Mouse (Mus musculus) neural tube, embryonic 12.5 days (tissue): ENCODE measurements around the gene Atp10a. TPM values are rescaled to one million over a fixed set of nuclear protein-coding genes. Genes with fewer than 3 reads are reported as not detected.

ENCODE experiments used
- ATAC-seq: fragments of 200-750 bp; cut with Nextera tagmentation; 2 replicates; pipeline ENCODE4 v1.8.0; 2017; ENCODE audit warnings: low read depth, mild to moderate bottlenecking, moderate TSS enrichment, moderate library complexity; ENCODE audit not compliant: low FRiP score
- H3K27ac ChIP-seq: fragments of 300-500 bp; sonication (generic); 2 replicates; pipeline ENCODE4 v1.5.1; 2016
- H3K27me3 ChIP-seq: fragments of 300-500 bp; sonication (generic); replicated peaks from 2 replicates; pipeline ENCODE4 v1.6.1; 2016; ENCODE audit warnings: mild to moderate bottlenecking
- H3K36me3 ChIP-seq: fragments of 300-500 bp; sonication (generic); 2 replicates; pipeline ENCODE4 v1.6.1; 2016; ENCODE audit warnings: mild to moderate bottlenecking
- H3K4me1 ChIP-seq: fragments of 300-500 bp; sonication (generic); 2 replicates; pipeline ENCODE4 v1.6.1; 2016
- H3K4me2 ChIP-seq: fragments of 300-500 bp; sonication (generic); replicated peaks from 2 replicates; pipeline ENCODE4 v1.6.1; 2016; ENCODE audit warnings: mild to moderate bottlenecking
- H3K4me3 ChIP-seq: fragments of 300-500 bp; sonication (generic); 2 replicates; pipeline ENCODE4 v1.5.1; 2016
- H3K9ac ChIP-seq: fragments of 300-500 bp; sonication (generic); 2 replicates; pipeline ENCODE4 v1.6.1; 2016; ENCODE audit warnings: mild to moderate bottlenecking
- H3K9me3 ChIP-seq: fragments of 300-500 bp; sonication (generic); 2 replicates; pipeline ENCODE4 v1.6.1; 2016; ENCODE audit warnings: mild to moderate bottlenecking
- WGBS: fragments of 180-500 bp; shearing (Covaris S2); methylation state at CpG from one replicate; pipeline ENCODE4 v1.1.7; 2016; 5-methylcytosine and 5-hydroxymethylcytosine counted together
- polyA plus RNA-seq: library from polyadenylated mRNA; unstranded; fragments of >200 nt; fragmentation: Nextera tagmentation; extraction: Ambion mirVana; gene quantifications from 2 replicates; pipeline ENCODE4 v1.2.1, GENCODE M21; 2016

The Atp10a gene
- polyA plus RNA-seq, 1 experiment from 2014 or later, result 2.4 TPM

DNA sequence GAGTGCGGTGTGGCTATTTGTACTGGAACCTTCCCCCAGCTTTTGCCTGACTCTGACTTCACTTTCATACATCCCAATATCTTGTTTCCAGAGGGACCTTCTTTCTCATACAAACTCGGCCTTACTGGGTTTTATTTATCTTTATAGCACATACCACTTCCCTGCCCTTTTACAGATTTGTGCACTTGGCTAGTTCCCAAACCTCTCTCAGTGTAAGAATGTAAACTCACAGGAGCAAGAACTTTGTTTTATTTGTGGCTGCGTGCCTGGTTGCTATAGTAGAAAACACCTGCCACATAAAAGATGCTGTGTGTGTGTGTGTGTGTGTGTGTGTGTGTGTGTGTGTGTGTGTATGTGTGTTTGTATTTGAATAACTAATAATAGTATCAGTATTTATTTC, 37.4 kb downstream of the Atp10a start:
- no peak for ATAC-seq
- no peak overlapping the region for H3K27ac ChIP-seq
- no peak overlapping the region for H3K4me2 ChIP-seq
- 0 out of 2 replicates have a peak, but pooled peaks cover 3% of the 10 kb centered on the region for H3K4me1 ChIP-seq
- no peaks in the 10 kb centered on the region for H3K27me3 ChIP-seq
- WGBS, result 83% methylated on average over 3 of the region's 3 CpGs
- H3K36me3 ChIP-seq, result no peaks in the 10 kb centered on the region
- no peaks in the 10 kb centered on the region for H3K9me3 ChIP-seq
- no peak overlapping the region for H3K4me3 ChIP-seq
- no peak overlapping the region for H3K9ac ChIP-seq

DNA sequence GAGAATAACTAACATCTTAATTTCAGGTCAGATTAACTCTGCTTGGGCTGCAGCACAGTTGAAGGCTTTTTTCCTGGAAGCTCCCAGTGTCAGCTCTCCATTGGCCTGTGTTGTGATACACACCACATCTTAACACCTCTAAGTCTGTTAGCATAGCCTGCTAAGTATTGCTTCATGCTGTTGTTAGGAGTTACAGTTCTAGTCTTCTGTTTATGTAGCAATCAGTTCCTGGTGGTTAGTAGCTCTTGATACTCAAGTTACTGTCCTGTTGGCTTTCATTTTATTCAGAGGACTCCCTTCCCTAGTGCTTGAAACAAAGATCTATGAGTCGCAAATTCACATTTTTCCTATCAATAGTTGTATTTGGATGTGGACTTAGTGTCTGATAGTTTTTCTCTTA, 39.7 kb downstream of the Atp10a start:
- no peak for ATAC-seq
- 98% methylated on average over 1 of the region's 1 CpGs for WGBS
- Histone ChIP-seq H3K4me2 (no peak overlapping the region), H3K9me3 (no peaks in the 10 kb centered on the region), H3K9ac (no peak overlapping the region), H3K4me3 (no peak overlapping the region), H3K36me3 (no peaks in the 10 kb centered on the region), H3K27me3 (no peaks in the 10 kb centered on the region), H3K4me1 (0 out of 2 replicates have a peak, but pooled peaks cover 3% of the 10 kb centered on the region), H3K27ac (no peak overlapping the region)

DNA sequence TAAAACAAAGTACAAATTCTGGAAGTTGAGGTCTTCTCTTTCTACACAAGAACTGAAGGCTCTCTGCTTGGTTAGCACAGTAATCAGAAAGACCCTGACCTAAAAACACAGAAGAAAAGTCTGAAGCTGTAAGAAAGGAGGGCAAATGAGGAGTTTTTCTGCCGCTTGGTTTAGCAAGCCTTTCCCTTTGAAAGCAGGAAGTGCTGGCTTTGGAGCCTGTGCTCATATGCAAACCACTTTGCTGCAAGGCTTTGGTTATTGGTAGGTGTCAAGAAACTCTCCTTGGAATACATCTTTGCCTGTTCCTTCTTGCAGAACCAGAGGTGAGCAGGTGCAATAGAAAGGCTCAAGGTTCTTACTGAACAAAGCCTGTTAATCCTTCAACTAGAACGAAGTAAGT, 41.1 kb downstream of the Atp10a start:
- H3K27me3 ChIP-seq, result no peaks in the 10 kb centered on the region
- no peaks in the 10 kb centered on the region for H3K9me3 ChIP-seq
- no peak overlapping the region for H3K27ac ChIP-seq
- WGBS, result 60% methylated on average over 2 of the region's 2 CpGs
- H3K4me2 ChIP-seq, result no peak overlapping the region
- no peak overlapping the region for H3K4me3 ChIP-seq
- H3K36me3 ChIP-seq, result no peaks in the 10 kb centered on the region
- H3K9ac ChIP-seq, result no peak overlapping the region
- H3K4me1 ChIP-seq, result 0 out of 2 replicates have a peak, but pooled peaks cover 3% of the 10 kb centered on the region
- ATAC-seq, result no peak

DNA sequence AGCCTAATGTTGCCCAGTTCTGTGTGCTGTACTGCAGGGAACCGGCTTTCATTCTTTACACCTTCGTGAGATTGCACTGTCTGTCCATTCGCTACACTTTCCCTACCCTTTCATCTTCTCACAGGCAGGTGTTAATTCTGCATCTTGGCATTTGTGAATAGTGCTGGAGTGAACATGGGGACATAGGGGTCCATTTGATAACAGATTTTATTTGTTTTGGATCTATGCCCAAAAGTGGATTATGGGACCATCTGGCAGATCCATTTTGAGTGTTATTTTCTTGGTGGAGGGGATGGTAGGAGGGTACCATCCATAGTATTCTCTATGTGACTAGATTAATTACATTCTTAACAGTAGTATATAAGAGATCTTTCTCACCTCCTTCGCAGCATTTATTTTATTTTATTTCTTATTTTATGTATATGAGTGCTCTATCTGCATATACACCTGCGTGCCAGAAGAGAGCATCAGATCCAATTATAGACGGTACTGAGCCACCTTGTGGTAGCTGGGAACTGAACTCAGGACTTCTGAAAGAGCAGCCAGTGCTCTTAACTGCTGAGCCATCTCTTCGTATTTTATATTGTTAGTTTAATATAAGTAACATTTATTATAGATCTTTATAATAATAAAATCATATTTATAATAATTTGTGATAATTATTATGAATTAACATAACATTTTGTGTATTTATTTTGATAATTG, 42.9 kb downstream of the Atp10a start:
- Histone ChIP-seq H3K27me3 (no peaks in the 10 kb centered on the region), H3K27ac (no peak overlapping the region), H3K36me3 (no peaks in the 10 kb centered on the region), H3K4me2 (no peak overlapping the region), H3K9ac (no peak overlapping the region), H3K9me3 (no peaks in the 10 kb centered on the region), H3K4me1 (no peaks in the 10 kb centered on the region), H3K4me3 (no peak overlapping the region)
- ATAC-seq, result no peak
- WGBS, result 91% methylated on average over 7 of the region's 7 CpGs

DNA sequence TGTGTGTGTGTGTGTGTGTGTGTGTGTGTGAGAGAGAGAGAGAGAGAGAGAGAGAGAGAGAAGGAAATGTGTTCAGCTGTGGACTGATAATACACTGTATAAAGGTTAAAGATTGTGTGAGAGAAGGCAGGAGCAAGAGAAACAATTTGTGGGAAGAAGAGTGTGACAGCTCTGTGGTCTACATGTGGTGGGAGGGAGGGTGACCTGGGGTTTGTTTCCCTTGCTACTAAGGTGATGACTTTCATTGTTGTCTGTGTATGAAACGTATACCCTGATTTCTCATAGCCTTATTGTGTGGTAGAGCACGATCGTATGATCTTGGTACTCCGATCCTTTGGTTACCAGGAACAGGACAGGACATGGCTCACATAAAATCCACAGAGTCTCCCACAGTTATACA, 45.3 kb downstream of the Atp10a start:
- Histone ChIP-seq H3K4me1 (no peaks in the 10 kb centered on the region), H3K9me3 (no peaks in the 10 kb centered on the region), H3K4me2 (no peak overlapping the region), H3K27ac (no peak overlapping the region), H3K36me3 (no peaks in the 10 kb centered on the region), H3K9ac (no peak overlapping the region), H3K4me3 (no peak overlapping the region), H3K27me3 (no peaks in the 10 kb centered on the region)
- no peak for ATAC-seq
- WGBS, result 99% methylated on average over 4 of the region's 4 CpGs

DNA sequence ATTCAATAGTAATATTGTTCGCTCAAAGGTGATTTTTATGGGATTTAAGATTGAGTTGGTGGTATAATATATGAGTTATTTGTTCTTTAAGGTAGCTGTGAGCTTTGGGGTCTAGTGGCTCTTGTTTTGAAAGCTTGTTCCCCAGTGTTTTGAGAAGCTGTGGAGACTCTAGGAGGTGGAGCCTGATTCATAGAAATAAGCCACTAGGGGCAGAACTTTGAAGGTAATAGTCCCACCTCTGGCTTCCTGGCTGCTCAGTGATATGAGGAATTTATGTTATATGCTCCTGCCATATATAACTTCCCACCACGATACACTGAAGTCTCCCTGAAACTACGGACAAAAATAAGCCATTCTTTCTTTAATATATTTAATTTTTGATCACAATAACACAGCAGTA, 49.2 kb downstream of the Atp10a start:
- Histone ChIP-seq H3K4me3 (no peak overlapping the region), H3K4me2 (no peak overlapping the region), H3K9ac (no peak overlapping the region), H3K36me3 (no peaks in the 10 kb centered on the region), H3K27me3 (no peaks in the 10 kb centered on the region), H3K27ac (no peak overlapping the region), H3K9me3 (no peaks in the 10 kb centered on the region), H3K4me1 (no peaks in the 10 kb centered on the region)
- WGBS, result 93% methylated on average over 3 of the region's 3 CpGs
- no peak for ATAC-seq

DNA sequence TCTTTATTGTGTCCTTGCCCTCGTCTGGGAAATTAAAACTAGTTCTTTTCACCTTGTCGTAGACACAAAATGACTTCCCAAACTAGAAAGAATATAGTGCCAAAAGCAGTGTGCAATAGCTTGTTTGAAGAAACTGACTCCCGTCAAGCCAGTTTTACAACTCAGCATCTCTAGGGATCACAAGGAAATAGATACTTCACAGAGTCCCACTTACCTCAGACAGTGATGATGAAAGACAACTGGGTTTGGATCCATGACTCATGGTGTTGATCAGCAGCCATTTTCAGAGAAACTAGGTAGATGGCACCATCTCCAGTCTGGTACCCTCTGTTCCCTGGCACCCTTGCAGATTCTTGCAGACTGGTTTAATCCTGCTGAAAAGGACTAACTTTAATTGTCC, 53.3 kb downstream of the Atp10a start:
- Histone ChIP-seq H3K36me3 (no peaks in the 10 kb centered on the region), H3K4me2 (no peak overlapping the region), H3K4me1 (no peaks in the 10 kb centered on the region), H3K27me3 (no peaks in the 10 kb centered on the region), H3K9ac (no peak overlapping the region), H3K4me3 (no peak overlapping the region), H3K9me3 (no peaks in the 10 kb centered on the region), H3K27ac (no peak overlapping the region)
- ATAC-seq, result no peak
- 88% methylated on average over 3 of the region's 3 CpGs for WGBS

DNA sequence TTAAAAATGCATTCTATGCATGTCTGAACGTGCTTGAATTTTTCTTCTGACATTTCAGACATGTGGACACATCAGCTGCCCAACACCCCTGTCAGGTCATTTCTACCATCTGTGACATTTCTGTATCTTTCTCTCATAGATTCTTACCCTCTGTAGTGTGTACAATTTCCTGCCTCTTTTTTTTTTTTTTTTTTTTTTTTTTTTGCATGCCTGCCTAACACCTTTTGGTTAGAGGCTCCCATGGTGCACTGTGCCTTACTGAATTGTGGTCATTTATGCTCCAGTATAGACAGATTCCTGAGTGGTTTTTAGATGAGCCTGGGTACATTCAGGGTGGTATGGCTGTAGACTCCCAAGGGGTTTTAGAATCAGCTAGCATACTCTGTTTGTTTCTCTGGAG, 54.3 kb downstream of the Atp10a start:
- Histone ChIP-seq H3K4me1 (no peaks in the 10 kb centered on the region), H3K4me2 (no peak overlapping the region), H3K9me3 (no peaks in the 10 kb centered on the region), H3K27ac (no peak overlapping the region), H3K27me3 (no peaks in the 10 kb centered on the region), H3K9ac (no peak overlapping the region), H3K36me3 (no peaks in the 10 kb centered on the region), H3K4me3 (no peak overlapping the region)
- 93% methylated on average over 1 of the region's 1 CpGs for WGBS
- no peak for ATAC-seq

DNA sequence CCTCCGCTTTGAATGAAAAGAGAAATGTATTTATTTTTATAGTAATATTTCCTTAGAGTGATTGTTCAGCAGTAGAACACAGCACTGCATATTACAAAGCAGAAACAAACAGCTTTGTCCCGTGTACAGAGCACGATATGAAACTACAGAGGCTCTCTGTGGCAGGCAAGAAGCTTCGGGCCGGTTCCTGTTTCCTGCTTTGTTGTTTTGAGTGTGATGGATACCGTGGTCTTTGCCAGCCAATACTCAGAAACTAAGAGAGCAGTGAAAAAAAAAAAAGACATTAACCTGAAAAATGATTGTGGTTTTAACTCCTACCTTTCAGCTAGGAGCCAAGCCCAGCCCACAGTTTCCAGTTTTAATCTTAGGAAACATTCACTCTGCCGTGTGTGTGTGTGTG, 55.8 kb downstream of the Atp10a start:
- Histone ChIP-seq H3K4me2 (no peak overlapping the region), H3K9ac (no peak overlapping the region), H3K27me3 (no peaks in the 10 kb centered on the region), H3K9me3 (no peaks in the 10 kb centered on the region), H3K4me3 (no peak overlapping the region), H3K36me3 (no peaks in the 10 kb centered on the region), H3K27ac (no peak overlapping the region), H3K4me1 (no peaks in the 10 kb centered on the region)
- 89% methylated on average over 7 of the region's 7 CpGs for WGBS
- no peak for ATAC-seq

DNA sequence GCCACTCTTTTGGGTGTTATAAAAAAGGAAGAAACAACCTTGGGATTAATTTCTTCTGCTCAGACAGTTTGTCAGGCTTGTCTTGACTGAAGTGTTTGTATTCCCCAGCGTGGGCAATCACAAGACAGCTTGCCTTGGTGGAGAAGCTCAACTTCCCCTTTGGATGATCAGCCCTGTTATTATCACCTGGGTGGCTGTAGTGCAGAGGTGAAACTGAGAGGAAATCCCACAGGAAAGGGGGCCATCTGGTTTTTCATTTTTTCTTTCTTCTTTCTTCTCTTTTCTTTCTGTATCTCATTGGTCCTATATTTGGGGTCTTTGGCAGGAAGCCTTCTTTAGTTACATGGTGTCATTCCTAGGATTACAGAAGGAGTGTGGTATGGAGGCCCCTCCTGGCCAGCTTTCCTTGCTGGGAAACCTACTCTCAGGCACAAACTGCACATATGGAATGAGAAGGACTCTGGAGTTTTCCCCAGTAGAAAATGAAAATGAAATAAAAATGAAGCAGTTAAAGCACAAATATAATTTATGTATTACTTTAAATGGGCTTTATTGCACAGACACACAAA, 59.7 kb downstream of the Atp10a start:
- Histone ChIP-seq H3K4me1 (no peaks in the 10 kb centered on the region), H3K4me3 (no peak overlapping the region), H3K9ac (no peak overlapping the region), H3K27me3 (no peaks in the 10 kb centered on the region), H3K36me3 (no peaks in the 10 kb centered on the region), H3K4me2 (no peak overlapping the region), H3K9me3 (no peaks in the 10 kb centered on the region), H3K27ac (no peak overlapping the region)
- no peak for ATAC-seq
- 74% methylated on average over 1 of the region's 1 CpGs for WGBS

DNA sequence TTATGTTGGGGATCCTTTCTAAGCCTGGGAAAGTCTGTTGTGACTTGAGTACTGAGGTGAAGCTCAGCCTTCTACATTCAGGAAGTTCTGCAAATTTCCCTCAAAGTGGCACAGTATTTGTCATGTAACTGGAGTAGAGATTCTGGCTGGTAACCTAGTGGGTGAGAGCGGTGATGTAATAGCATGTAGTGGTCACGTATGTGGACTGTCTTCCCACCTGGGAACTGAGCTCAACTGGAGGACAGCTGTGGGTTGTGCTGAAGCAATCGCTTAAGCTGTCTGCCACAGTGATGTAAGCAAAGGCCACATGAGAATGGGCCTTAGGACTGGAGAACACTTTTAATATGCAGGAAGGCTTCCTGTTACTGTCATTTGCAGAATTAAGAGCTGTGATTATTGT, 60.7 kb downstream of the Atp10a start:
- ATAC-seq, result no peak
- no peaks in the 10 kb centered on the region for H3K9me3 ChIP-seq
- H3K9ac ChIP-seq, result no peak overlapping the region
- no peak overlapping the region for H3K27ac ChIP-seq
- H3K27me3 ChIP-seq, result no peaks in the 10 kb centered on the region
- no peaks in the 10 kb centered on the region for H3K4me1 ChIP-seq
- no peak overlapping the region for H3K4me3 ChIP-seq
- H3K36me3 ChIP-seq, result no peaks in the 10 kb centered on the region
- 87% methylated on average over 3 of the region's 3 CpGs for WGBS
- H3K4me2 ChIP-seq, result no peak overlapping the region

DNA sequence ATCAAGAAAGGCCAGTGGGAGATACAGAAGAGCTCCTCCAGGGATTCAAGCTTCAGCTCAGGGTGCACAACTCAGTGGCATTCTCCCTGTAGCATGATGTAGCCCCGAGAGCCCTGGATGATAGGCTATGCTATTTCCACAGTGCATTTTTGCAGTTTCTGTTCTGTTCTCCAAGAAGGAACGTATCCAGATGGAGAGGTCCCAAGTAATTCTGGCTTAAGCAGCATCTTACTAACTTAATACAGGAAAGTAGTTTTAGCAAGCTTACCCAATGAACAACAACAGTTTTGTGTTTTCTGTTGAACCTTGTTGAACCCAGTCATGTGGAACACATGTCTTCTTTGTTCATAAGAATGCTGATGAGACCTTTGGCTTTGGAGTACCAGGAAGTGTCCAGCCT, 62.6 kb downstream of the Atp10a start:
- H3K27ac ChIP-seq, result no peak overlapping the region
- no peak overlapping the region for H3K4me3 ChIP-seq
- H3K36me3 ChIP-seq, result no peaks in the 10 kb centered on the region
- ATAC-seq, result no peak
- H3K4me1 ChIP-seq, result no peaks in the 10 kb centered on the region
- no peak overlapping the region for H3K9ac ChIP-seq
- H3K27me3 ChIP-seq, result no peaks in the 10 kb centered on the region
- H3K4me2 ChIP-seq, result no peak overlapping the region
- WGBS, result 78% methylated on average over 2 of the region's 2 CpGs
- no peaks in the 10 kb centered on the region for H3K9me3 ChIP-seq
